Mouse (Mus musculus) megakaryocyte, embryonic 14.5 days (primary cell): ENCODE data around the gene 2010315B03Rik.

Source experiments
- FLI1 ChIP-seq: IDR thresholded peaks from 2 replicates; pipeline ENCODE4 v1.6.1; 2012; ENCODE audit warnings: low read length, inconsistent platforms, mixed read lengths
- GATA1 ChIP-seq: IDR thresholded peaks from 3 replicates; pipeline ENCODE4 v1.6.1; 2012; ENCODE audit warnings: mixed read lengths, low read length, inconsistent platforms, borderline replicate concordance

DNA sequence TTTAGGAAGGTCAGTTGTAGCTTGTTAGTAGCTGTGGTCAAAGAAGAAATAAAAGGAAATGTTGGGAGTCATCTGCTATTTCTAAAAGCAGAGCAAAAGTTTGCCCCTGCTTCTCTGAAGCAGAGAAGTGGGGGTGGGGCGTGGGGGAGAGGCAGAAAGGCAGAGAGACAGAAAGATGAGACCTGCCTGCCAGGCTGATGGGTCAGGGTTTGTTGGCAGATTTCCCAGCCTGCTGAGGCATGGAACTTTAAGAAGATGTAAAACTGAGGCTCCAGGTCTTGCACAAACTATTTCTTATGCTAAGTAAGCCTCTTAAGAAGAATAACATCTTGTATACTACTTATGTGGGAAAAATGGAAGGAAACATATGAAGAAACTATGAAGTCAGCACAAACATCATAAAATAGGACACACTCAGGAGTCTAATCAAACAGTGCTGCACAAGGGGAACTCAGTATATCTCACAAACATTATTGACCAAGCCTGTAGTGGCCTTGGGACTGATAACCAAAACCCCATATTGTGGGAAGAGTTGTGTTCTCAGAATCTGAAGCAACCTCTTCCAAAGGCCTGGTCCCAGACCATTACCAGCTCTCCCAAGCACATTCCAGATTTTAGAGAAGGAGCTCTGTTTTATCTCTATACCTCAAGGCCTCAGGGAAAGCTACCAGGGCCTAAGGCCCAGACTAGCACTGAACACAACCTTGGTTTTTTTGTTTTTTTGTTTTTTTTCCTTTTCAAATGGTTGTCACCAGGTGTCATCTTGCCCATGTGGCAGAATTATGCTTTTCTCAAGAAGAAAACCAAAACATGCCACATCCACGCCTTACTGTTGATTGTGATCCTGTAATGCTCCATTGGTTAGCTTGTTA lies 31.7 kb downstream of the 2010315B03Rik start:
- TF ChIP-seq GATA1 = no peak
- no peak for TF ChIP-seq FLI1
